21 mouse cellular contexts compared by ENCODE assay signal in the genomic region with DNA sequence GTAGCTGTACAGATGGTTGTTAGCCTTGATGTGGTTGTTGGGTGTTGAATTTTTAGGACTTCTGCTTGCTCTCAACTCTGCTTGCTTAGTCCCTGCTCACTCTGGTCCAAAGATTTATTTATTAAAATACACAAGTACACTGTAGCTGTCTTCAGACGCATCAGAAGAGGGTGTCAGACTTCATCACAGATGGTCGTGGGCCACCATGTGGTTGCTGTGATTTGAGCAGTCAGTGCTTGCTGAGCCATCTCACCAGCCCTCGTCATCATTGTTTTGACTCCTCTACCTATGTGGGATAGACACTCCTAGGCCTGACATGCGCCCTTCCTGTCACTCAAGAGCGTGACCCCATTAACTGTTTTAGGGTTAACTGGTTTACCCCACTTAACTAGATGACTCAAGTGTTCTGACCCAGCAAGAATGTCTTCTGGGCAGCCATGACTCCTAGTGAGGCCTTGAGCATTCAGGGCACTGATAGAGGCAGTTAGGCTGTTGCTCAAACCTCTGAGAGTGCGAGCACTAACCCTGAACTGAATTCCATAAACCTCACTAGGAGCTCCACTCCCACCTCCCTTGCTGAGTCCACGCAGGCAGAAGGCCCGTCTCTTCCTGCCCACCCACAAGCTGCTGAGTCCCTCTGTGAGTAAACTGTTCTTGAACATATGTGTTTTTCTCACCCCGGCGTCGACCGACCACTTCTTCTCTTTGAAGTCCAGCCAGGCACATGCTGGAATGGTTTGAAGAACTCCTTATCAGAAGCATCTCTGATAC. TPM values are rescaled to one million over a fixed set of nuclear protein-coding genes. Genes with fewer than 3 reads are reported as not detected.
DNase-seq lines count a peak whose midpoint lies in the region; ATAC-seq and TF ChIP-seq lines count a peak whose summit lies in the region.
"Had no signal": no experiment of that assay in that cellular context is flagged by ENCODE, and none has a peak within 500 bp of the region (broad histone marks: within the 10 kb centered on the region; RNA-seq: fewer than 3 reads in every experiment).

No protein-coding gene starts in this region.

- no peak for TF ChIP-seq POLR2A in brain, embryonic 14.5 days (IDR thresholded peaks at IDR 0.05; ENCODE audit: borderline replicate concordance, extremely low read depth, insufficient read depth, insufficient read length, poor library complexity, severe bottlenecking)

- H3K9ac ChIP-seq in forebrain, postnatal 0 days, result no peak overlapping the region
- H3K9ac ChIP-seq in forebrain, embryonic 15.5 days (replicated peaks), result no peak overlapping the region
- no peak overlapping the region for H3K9ac ChIP-seq in liver, embryonic 12.5 days
- H3K9ac ChIP-seq: forebrain, embryonic 12.5 days; heart, embryonic 15.5 days; midbrain, embryonic 15.5 days had no signal

- intact Hi-C loops in left cerebral cortex, postnatal 4 days (cut with DNase I), result no loop called here

- H3K4me3 ChIP-seq in forebrain, postnatal 0 days (ENCODE audit: low read depth, low read length), result no peak overlapping the region
- H3K4me3 ChIP-seq in forebrain, embryonic 15.5 days, result no peak overlapping the region
- no peak overlapping the region for H3K4me3 ChIP-seq in liver, embryonic 12.5 days
- H3K4me3 ChIP-seq: forebrain, embryonic 12.5 days; gastrocnemius, adult 2 months; heart, embryonic 15.5 days; hindbrain, embryonic 10.5 days; midbrain, embryonic 15.5 days had no signal

- H3K9me3 ChIP-seq in forebrain, postnatal 0 days (ENCODE audit: low read length), result no peaks in the 10 kb centered on the region
- H3K9me3 ChIP-seq in forebrain, embryonic 15.5 days, result no peaks in the 10 kb centered on the region
- no peaks in the 10 kb centered on the region for H3K9me3 ChIP-seq in liver, embryonic 12.5 days (replicated peaks)
- H3K9me3 ChIP-seq: forebrain, embryonic 12.5 days; heart, embryonic 15.5 days; hindbrain, embryonic 10.5 days; midbrain, embryonic 15.5 days had no signal

- WGBS in forebrain, postnatal 0 days, result 70% methylated on average over 12 of the region's 12 CpGs
- WGBS in forebrain, embryonic 15.5 days, result 74% methylated on average over 12 of the region's 12 CpGs
- 62% methylated on average over 12 of the region's 12 CpGs for WGBS in liver, embryonic 12.5 days (ENCODE audit: insufficient replicate concordance)

- no peak overlapping the region for H3K27ac ChIP-seq in forebrain, postnatal 0 days (ENCODE audit: low read depth, low read length)
- no peak overlapping the region for H3K27ac ChIP-seq in forebrain, embryonic 15.5 days (replicated peaks)
- no peak overlapping the region for H3K27ac ChIP-seq in liver, embryonic 12.5 days
- H3K27ac ChIP-seq: forebrain, embryonic 12.5 days; gastrocnemius, adult 2 months; heart, embryonic 15.5 days; hindbrain, embryonic 10.5 days; midbrain, embryonic 15.5 days had no signal

- ATAC-seq in forebrain, postnatal 0 days, result peak; percentile 78
- no peak for ATAC-seq in forebrain, embryonic 15.5 days (replicated peaks)
- no peak for ATAC-seq in liver, embryonic 12.5 days
- ATAC-seq: lung, postnatal 0 days; midbrain, embryonic 15.5 days had no signal

- no peaks in the 10 kb centered on the region for H3K4me1 ChIP-seq in forebrain, postnatal 0 days (ENCODE audit: insufficient read depth)
- H3K4me1 ChIP-seq in forebrain, embryonic 15.5 days, result no peaks in the 10 kb centered on the region
- no peaks in the 10 kb centered on the region for H3K4me1 ChIP-seq in liver, embryonic 12.5 days
- H3K4me1 ChIP-seq: forebrain, embryonic 12.5 days; heart, embryonic 15.5 days; hindbrain, embryonic 10.5 days; midbrain, embryonic 15.5 days had no signal

- no peak overlapping the region for H3K4me2 ChIP-seq in forebrain, postnatal 0 days (ENCODE audit: low read depth)
- H3K4me2 ChIP-seq in forebrain, embryonic 15.5 days (replicated peaks), result no peak overlapping the region
- H3K4me2 ChIP-seq in liver, embryonic 12.5 days, result no peak overlapping the region
- H3K4me2 ChIP-seq: forebrain, embryonic 12.5 days; heart, embryonic 15.5 days; liver, embryonic 11.5 days; midbrain, embryonic 15.5 days had no signal

- no peak for DNase-seq in forebrain, postnatal 0 days
- peak; percentile 35 to 55 for DNase-seq in left cerebral cortex, adult 18-20 months (ENCODE audit: low spot score in 2 of 2)
- no peak for DNase-seq in left cerebral cortex, postnatal 4 days
- peak; percentile 76 for DNase-seq in adrenal gland, adult 2 months
- DNase-seq in brain, embryonic 14.5 days (ENCODE audit: low read depth), result peak; percentile 32
- no peak for DNase-seq in cerebellum, adult 9-10 months
- DNase-seq: cerebellum, postnatal 14 days; embryo, embryonic 11 days; gastrocnemius, adult 2 months; kidney, adult 9 months; kidney, postnatal 4 days; thymus, postnatal 36 days had no signal

- no peak for TF ChIP-seq CTCF in forebrain, postnatal 0 days (IDR thresholded peaks at IDR 0.05; ENCODE audit: low read depth)
- TF ChIP-seq CTCF in brain, embryonic 14.5 days (IDR thresholded peaks at IDR 0.05; ENCODE audit: borderline replicate concordance, extremely low read depth, insufficient read depth, insufficient read length), result no peak

- no peaks in the 10 kb centered on the region for H3K36me3 ChIP-seq in forebrain, postnatal 0 days (ENCODE audit: insufficient read depth)
- no peaks in the 10 kb centered on the region for H3K36me3 ChIP-seq in forebrain, embryonic 15.5 days
- H3K36me3 ChIP-seq in liver, embryonic 12.5 days, result no peaks in the 10 kb centered on the region
- H3K36me3 ChIP-seq: forebrain, embryonic 12.5 days; heart, embryonic 15.5 days; hindbrain, embryonic 10.5 days; midbrain, embryonic 15.5 days had no signal

- no peaks in the 10 kb centered on the region for H3K27me3 ChIP-seq in forebrain, postnatal 0 days (ENCODE audit: insufficient read depth, low read length)
- H3K27me3 ChIP-seq in forebrain, embryonic 15.5 days, result no peaks in the 10 kb centered on the region
- no peaks in the 10 kb centered on the region for H3K27me3 ChIP-seq in liver, embryonic 12.5 days (replicated peaks)
- H3K27me3 ChIP-seq: forebrain, embryonic 12.5 days; heart, embryonic 15.5 days; midbrain, embryonic 15.5 days had no signal

RNA-seq across cellular contexts. Expression of a gene that starts 17.5 kb away (rescaled TPM):
- total RNA-seq in forebrain, postnatal 0 days (2014; rRNA removed), result 201 and 235 TPM in 2 replicates
- polyA plus RNA-seq in forebrain, postnatal 0 days (2015; fragmentation: Nextera tagmentation; extraction: Ambion mirVana), result 253 and 276 TPM in 2 replicates
- polyA plus RNA-seq in forebrain, embryonic 15.5 days (2015; fragmentation: Nextera tagmentation; extraction: Ambion mirVana), result 431 and 436 TPM in 2 replicates
- 100 to 1,000 TPM; 124 to 128 TPM for total RNA-seq in left cerebral cortex, adult 18-20 months (2021)
- 100 to 1,000 TPM; 176 to 180 TPM for total RNA-seq in left cerebral cortex, postnatal 4 days (2021)
- 100 to 1,000 TPM; 229 to 272 TPM for total RNA-seq in adrenal gland, adult 2 months (2021)
- 187 and 202 TPM in 2 replicates for polyA plus RNA-seq in adrenal gland, adult 2 months (2012; rRNA removed)
- polyA plus RNA-seq in brain, embryonic 14.5 days (2012; rRNA removed), result 249 and 252 TPM in 2 replicates
- polyA plus RNA-seq in liver, embryonic 12.5 days (2016; fragmentation: Nextera tagmentation; extraction: Ambion mirVana), result 332 and 346 TPM in 2 replicates

RNA-seq across cellular contexts. Expression of a gene that starts 31.3 kb away (rescaled TPM):
- total RNA-seq in forebrain, postnatal 0 days (2014; rRNA removed), result 25.3 and 57.6 TPM in 2 replicates
- 28.1 and 33.7 TPM in 2 replicates for polyA plus RNA-seq in forebrain, postnatal 0 days (2015; fragmentation: Nextera tagmentation; extraction: Ambion mirVana)
- 35.5 and 40.5 TPM in 2 replicates for polyA plus RNA-seq in forebrain, embryonic 15.5 days (2015; fragmentation: Nextera tagmentation; extraction: Ambion mirVana)
- 10 to 100 TPM; 24.1 to 25.0 TPM for total RNA-seq in left cerebral cortex, adult 18-20 months (2021)
- 10 to 100 TPM; 38.7 to 42.7 TPM for total RNA-seq in left cerebral cortex, postnatal 4 days (2021)
- total RNA-seq in adrenal gland, adult 2 months (2021), result 10 to 100 TPM; 28.6 to 32.8 TPM
- polyA plus RNA-seq in adrenal gland, adult 2 months (2012; rRNA removed), result 31.7 and 40.3 TPM in 2 replicates
- polyA plus RNA-seq in brain, embryonic 14.5 days (2012; rRNA removed), result 36.1 and 42.2 TPM in 2 replicates
- 18.5 and 20.3 TPM in 2 replicates for polyA plus RNA-seq in liver, embryonic 12.5 days (2016; fragmentation: Nextera tagmentation; extraction: Ambion mirVana)

RNA-seq across cellular contexts. Expression of a gene that starts 56.9 kb away (rescaled TPM):
- total RNA-seq in forebrain, postnatal 0 days (2014; rRNA removed), result 7.1 and 8.5 TPM in 2 replicates
- polyA plus RNA-seq in forebrain, postnatal 0 days (2015; fragmentation: Nextera tagmentation; extraction: Ambion mirVana), result 5.5 and 7.4 TPM in 2 replicates
- 5.0 and 5.7 TPM in 2 replicates for polyA plus RNA-seq in forebrain, embryonic 15.5 days (2015; fragmentation: Nextera tagmentation; extraction: Ambion mirVana)
- 10 to 100 TPM; 10.5 to 11.7 TPM for total RNA-seq in left cerebral cortex, adult 18-20 months (2021)
- 1 to 10 TPM; 3.7 to 4.1 TPM for total RNA-seq in left cerebral cortex, postnatal 4 days (2021)
- total RNA-seq in adrenal gland, adult 2 months (2021), result 1 to 10 TPM; 2.1 to 2.5 TPM
- 2.6 and 3.9 TPM in 2 replicates for polyA plus RNA-seq in adrenal gland, adult 2 months (2012; rRNA removed)
- 5.9 and 6.8 TPM in 2 replicates for polyA plus RNA-seq in brain, embryonic 14.5 days (2012; rRNA removed)
- 1.3 and 1.6 TPM in 2 replicates for polyA plus RNA-seq in liver, embryonic 12.5 days (2016; fragmentation: Nextera tagmentation; extraction: Ambion mirVana)
- total RNA-seq: granulocyte monocyte progenitor cell, adult 5-6 weeks had no signal

Comparison
In these comparisons a context has a peak if more than half of its experiments do, and no peak if none do; other contexts are left out.
1. DNase-seq: peak in left cerebral cortex, adult 18-20 months (2 of 2), adrenal gland, adult 2 months (single experiment) and brain, embryonic 14.5 days (single experiment); none in forebrain, postnatal 0 days (single experiment), left cerebral cortex, postnatal 4 days (single experiment) and cerebellum, adult 9-10 months (single experiment).